Comparison of ENCODE assay signal across 23 mouse cellular contexts in the genomic region with DNA sequence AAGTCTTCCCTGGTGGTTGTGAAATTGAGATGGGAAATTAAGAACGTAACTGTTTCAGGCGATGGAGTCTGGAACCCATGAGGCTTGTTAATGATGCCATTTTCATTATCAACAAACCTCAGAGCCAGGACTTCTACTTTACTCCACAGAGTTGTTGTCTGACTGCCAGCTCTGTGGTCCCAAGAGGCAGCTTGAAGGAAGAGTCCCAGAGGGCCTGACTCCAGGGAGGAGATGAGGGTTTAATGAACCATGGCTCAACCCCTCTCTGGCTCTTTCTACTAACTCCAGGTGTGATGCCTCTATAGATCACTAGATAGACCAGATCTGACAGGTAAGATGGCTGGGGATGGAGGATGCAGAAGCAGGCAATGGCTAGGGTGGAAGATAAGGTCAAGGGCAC. TPM values are rescaled to one million over a fixed set of nuclear protein-coding genes. Genes with fewer than 3 reads are reported as not detected.
"Had no signal": no experiment of that assay in that cellular context is flagged by ENCODE, and none has a peak within 500 bp of the region (broad histone marks: within the 10 kb centered on the region; RNA-seq: fewer than 3 reads in every experiment).

A gene (plus strand): TSS at position 301 of the 400 bp plus-strand sequence.

- H3K4me2 ChIP-seq: lung, embryonic 15.5 days; midbrain, embryonic 12.5 days; neural tube, embryonic 12.5 days; stomach, embryonic 15.5 days had no signal

- H3K4me1 ChIP-seq: lung, embryonic 15.5 days; midbrain, embryonic 12.5 days; neural tube, embryonic 12.5 days; stomach, embryonic 15.5 days had no signal

- H3K9ac ChIP-seq: lung, embryonic 15.5 days; midbrain, embryonic 12.5 days; neural tube, embryonic 12.5 days; stomach, embryonic 15.5 days had no signal

- H3K27ac ChIP-seq: lung, embryonic 15.5 days; macrophage; midbrain, embryonic 12.5 days; neural tube, embryonic 12.5 days; stomach, embryonic 15.5 days; stomach, postnatal 0 days had no signal

- DNase-seq: lung, adult 2 months; lung, postnatal 14 days; lung, postnatal 36 days; midbrain, embryonic 14.5 days; right cerebral cortex, postnatal 14 days; thymus, adult 2 months; thymus, postnatal 25 days; thymus, postnatal 4 days had no signal

- H3K36me3 ChIP-seq: lung, embryonic 15.5 days; midbrain, embryonic 12.5 days; neural tube, embryonic 12.5 days; stomach, embryonic 15.5 days had no signal

- H3K9me3 ChIP-seq: lung, embryonic 15.5 days; neural tube, embryonic 12.5 days; stomach, embryonic 15.5 days had no signal

- H3K27me3 ChIP-seq: lung, embryonic 15.5 days; midbrain, embryonic 12.5 days; neural tube, embryonic 12.5 days; stomach, embryonic 15.5 days had no signal

- H3K4me3 ChIP-seq: lung, embryonic 15.5 days; megakaryocyte, embryonic 14.5 days; midbrain, embryonic 12.5 days; neural tube, embryonic 12.5 days; stomach, embryonic 15.5 days had no signal

- ATAC-seq: lung, postnatal 0 days had no signal

RNA-seq across cellular contexts. Expression of the gene that starts here (rescaled TPM):
- total RNA-seq: megakaryocyte progenitor cell, adult 5-6 weeks; midbrain, postnatal 0 days; monocyte, adult 5-6 weeks; neutrophil, adult 5-6 weeks had no signal
- polyA plus RNA-seq: liver, embryonic 16.5 days; lung, adult 2 months; lung, embryonic 15.5 days; lung, postnatal 0 days; macrophage; midbrain, embryonic 12.5 days; midbrain, embryonic 14.5 days; midbrain, postnatal 0 days; neural tube, embryonic 12.5 days; neural tube, embryonic 14.5 days; spleen, adult 2 months; stomach, embryonic 15.5 days; stomach, postnatal 0 days; thymus, adult 2 months had no signal
